Mouse (Mus musculus): ENCODE results near the gene Mlxipl. TPM values are rescaled to one million over a fixed set of nuclear protein-coding genes. Genes with fewer than 3 reads are reported as not detected.

Gene Mlxipl
- polyA plus RNA-seq, 1 experiment from 2014 or later, result 5.8 TPM

DNA sequence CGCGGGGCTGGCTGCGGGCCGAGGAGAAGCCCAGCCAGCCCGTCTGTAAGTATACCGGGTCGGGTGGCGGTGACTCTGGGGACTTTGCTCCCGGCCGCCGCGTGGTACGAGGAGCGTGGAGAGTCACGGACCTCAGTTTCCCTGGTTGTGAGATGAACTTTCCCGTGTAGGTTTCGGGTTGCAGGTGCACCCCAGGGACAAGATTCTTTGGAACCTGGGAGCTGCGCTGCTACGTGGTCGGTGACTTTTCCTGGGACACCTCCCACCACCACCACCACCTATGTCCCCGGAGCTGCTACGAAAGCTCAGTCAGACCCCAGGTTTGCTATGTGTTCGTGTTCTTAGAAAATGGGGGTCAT is 60.1 kb downstream of the Mlxipl start:
- under 1% methylated on average over 23 of the region's 23 CpGs for WGBS
- no peak for ATAC-seq (ENCODE audit: insufficient read depth, low FRiP score, low read depth)
- peak overlapping the region; percentile 90 for H3K9ac ChIP-seq
- H3K4me1 ChIP-seq, result peaks cover 6% of the 10 kb centered on the region; the same call in 1 of the 2 replicates
- H3K36me3 ChIP-seq, result peaks cover 15% of the 10 kb centered on the region
- H3K4me2 ChIP-seq, result peak overlapping the region; percentile 86
- peak overlapping the region; percentile 97 for H3K27ac ChIP-seq
- peak overlapping the region; percentile 85 for H3K4me3 ChIP-seq (replicated peaks)
- H3K27me3 ChIP-seq (replicated peaks), result no peaks in the 10 kb centered on the region
- no peaks in the 10 kb centered on the region for H3K9me3 ChIP-seq

DNA sequence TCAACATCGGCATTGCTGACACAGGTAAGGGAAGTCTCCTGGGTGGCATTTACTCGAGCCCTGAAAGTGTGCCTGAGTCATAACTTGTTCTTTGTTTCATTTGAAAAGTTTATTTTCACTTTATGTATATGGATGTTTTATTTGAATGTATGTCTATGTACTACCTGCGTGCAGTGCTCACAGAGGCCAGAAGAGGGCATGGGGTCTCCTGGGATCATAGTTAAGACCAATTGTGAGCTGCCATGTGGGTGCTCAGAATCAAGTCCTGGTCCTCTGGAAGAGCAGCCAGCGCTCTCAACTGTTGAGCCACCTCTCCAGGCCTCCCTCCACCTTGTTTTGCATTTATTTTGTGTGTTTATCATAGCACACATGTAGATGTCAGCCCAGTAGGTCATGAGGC is 66.8 kb downstream of the Mlxipl start:
- H3K9ac ChIP-seq, result no peak overlapping the region
- no peak overlapping the region for H3K4me2 ChIP-seq
- peaks cover 54% of the 10 kb centered on the region for H3K36me3 ChIP-seq
- no peaks in the 10 kb centered on the region for H3K4me1 ChIP-seq
- 93% methylated on average over 4 of the region's 4 CpGs for WGBS
- ATAC-seq (ENCODE audit: insufficient read depth, low FRiP score, low read depth), result no peak
- H3K27me3 ChIP-seq (replicated peaks), result no peaks in the 10 kb centered on the region
- H3K4me3 ChIP-seq (replicated peaks), result no peak overlapping the region
- no peak overlapping the region for H3K27ac ChIP-seq
- H3K9me3 ChIP-seq, result no peaks in the 10 kb centered on the region

DNA sequence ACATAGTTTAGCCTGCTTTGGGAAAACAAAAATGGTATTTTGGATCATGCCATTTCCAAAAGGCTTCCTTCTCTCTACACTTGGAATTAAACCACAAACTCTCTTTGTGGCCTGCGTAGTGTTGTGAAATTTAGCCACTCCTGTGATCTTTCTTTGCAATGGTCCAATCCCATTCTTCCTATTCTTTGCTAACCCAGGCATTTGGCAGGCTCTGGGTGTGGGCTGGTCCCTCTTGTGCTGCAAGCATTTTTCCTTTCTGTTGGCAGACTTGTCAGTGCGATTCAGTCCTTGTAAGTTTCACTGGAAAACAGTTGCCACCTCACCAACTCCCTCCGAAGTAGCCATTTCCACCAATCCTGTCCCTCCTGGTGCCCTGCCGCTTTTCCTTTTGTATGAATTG is 71.5 kb downstream of the Mlxipl start:
- no peak for ATAC-seq (ENCODE audit: insufficient read depth, low FRiP score, low read depth)
- no peaks in the 10 kb centered on the region for H3K4me1 ChIP-seq
- no peaks in the 10 kb centered on the region for H3K27me3 ChIP-seq (replicated peaks)
- H3K4me3 ChIP-seq (replicated peaks), result no peak overlapping the region
- H3K9ac ChIP-seq, result no peak overlapping the region
- peaks cover 37% of the 10 kb centered on the region for H3K36me3 ChIP-seq
- no peak overlapping the region for H3K4me2 ChIP-seq
- WGBS, result 90% methylated on average over 4 of the region's 4 CpGs
- H3K27ac ChIP-seq, result no peak overlapping the region
- no peaks in the 10 kb centered on the region for H3K9me3 ChIP-seq

DNA sequence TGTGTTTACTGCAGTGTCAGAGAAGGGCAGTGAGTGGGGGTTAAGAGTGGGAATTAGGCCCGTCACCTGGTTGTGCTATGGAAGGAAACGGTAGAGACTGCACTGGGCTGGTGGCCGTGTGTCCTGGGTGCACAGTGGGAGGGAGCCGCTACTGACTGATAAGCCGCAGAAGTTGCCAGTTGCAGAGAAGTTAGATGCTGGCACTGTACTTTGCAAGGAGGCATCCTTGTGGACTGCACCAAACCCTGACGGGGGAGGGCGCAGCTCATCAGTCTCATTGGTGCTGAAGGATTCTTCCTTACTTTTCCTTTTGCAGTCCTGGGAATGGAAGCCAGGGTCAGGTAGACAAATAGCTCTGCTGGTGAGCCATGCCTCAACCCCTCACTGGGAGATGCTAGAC is 72.0 kb downstream of the Mlxipl start:
- no peak overlapping the region for H3K4me3 ChIP-seq (replicated peaks)
- H3K27me3 ChIP-seq (replicated peaks), result no peaks in the 10 kb centered on the region
- H3K9me3 ChIP-seq, result no peaks in the 10 kb centered on the region
- no peaks in the 10 kb centered on the region for H3K4me1 ChIP-seq
- no peak overlapping the region for H3K27ac ChIP-seq
- 88% methylated on average over 7 of the region's 7 CpGs for WGBS
- H3K36me3 ChIP-seq, result peaks cover 33% of the 10 kb centered on the region
- no peak overlapping the region for H3K4me2 ChIP-seq
- no peak overlapping the region for H3K9ac ChIP-seq
- ATAC-seq (ENCODE audit: insufficient read depth, low FRiP score, low read depth), result no peak

DNA sequence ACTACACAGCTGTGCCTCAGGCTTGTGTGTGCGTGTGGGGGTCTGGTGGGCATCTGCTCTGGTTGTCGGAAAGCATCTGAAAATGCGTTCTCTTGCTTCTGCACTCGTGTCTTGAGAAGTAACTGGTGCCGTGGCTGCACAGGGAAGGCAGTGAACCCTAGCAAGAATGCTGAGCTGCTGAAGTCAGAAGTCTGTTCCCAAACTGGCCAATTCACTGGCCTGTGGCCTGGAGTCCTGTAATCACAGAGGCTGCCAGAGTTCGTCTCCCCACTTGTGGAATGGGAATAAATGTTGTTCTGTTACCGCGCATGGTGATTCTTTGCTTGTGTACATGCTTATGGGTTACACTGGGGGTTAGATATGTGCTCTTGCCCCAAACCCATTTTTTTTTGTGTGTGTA is 72.7 kb downstream of the Mlxipl start:
- Histone ChIP-seq H3K36me3 (peaks cover 26% of the 10 kb centered on the region), H3K27me3 (replicated peaks) (no peaks in the 10 kb centered on the region), H3K4me1 (no peaks in the 10 kb centered on the region), H3K9me3 (no peaks in the 10 kb centered on the region), H3K27ac (no peak overlapping the region), H3K4me3 (replicated peaks) (no peak overlapping the region), H3K9ac (no peak overlapping the region), H3K4me2 (no peak overlapping the region)
- no peak for ATAC-seq (ENCODE audit: insufficient read depth, low FRiP score, low read depth)
- 93% methylated on average over 8 of the region's 8 CpGs for WGBS

DNA sequence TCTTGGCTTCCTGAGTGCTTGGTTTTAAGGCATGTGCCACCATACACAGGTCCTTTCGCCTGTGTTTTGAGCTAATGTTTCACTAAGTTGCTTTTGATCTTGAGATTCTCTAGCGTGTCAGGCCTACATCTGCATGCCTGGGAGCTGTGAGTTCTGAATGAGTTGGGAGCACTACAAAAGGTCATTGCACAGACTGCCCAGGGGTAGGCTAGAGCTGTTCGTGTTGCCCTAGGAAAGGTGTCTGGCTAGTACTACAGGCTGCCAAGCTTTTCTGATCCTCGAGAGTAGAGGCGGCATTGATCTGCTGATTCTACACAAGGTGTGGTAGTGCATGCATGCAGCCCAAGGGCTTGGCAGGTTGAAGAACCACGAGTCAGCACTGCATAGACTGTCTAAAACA is 73.1 kb downstream of the Mlxipl start:
- H3K36me3 ChIP-seq, result peaks cover 26% of the 10 kb centered on the region
- H3K4me2 ChIP-seq, result no peak overlapping the region
- 74% methylated on average over 6 of the region's 6 CpGs for WGBS
- no peaks in the 10 kb centered on the region for H3K9me3 ChIP-seq
- H3K27ac ChIP-seq, result no peak overlapping the region
- no peak overlapping the region for H3K4me3 ChIP-seq (replicated peaks)
- no peaks in the 10 kb centered on the region for H3K27me3 ChIP-seq (replicated peaks)
- no peak overlapping the region for H3K9ac ChIP-seq
- no peak for ATAC-seq (ENCODE audit: insufficient read depth, low FRiP score, low read depth)
- peaks cover 1% of the 10 kb centered on the region; the same call in 1 of the 2 replicates for H3K4me1 ChIP-seq

DNA sequence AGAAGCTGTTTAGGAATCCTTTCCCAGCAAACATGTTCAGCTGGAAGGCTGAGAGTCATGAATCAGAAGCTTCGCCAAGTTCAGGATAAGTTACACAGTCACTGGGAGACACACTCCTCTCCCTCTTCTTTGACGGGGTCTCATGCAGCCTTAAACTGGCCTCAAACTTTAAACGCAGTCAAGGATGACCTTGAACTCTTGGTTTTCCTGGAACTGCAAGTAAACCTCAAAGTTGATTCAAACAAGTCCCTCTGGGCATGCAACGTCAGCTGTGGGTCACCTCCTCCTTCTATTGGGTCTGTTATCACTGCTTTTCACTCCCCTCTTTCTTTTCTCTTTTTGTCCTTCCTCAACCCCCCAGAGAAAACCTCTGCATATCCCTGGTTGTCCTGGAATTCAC is 77.2 kb downstream of the Mlxipl start:
- ATAC-seq (ENCODE audit: insufficient read depth, low FRiP score, low read depth), result no peak
- 77% methylated on average over 4 of the region's 4 CpGs for WGBS
- Histone ChIP-seq H3K4me1 (peaks cover 14% of the 10 kb centered on the region; the same call in 1 of the 2 replicates), H3K4me2 (no peak overlapping the region), H3K9me3 (no peaks in the 10 kb centered on the region), H3K27me3 (replicated peaks) (no peaks in the 10 kb centered on the region), H3K9ac (no peak overlapping the region), H3K27ac (no peak overlapping the region), H3K4me3 (replicated peaks) (no peak overlapping the region), H3K36me3 (peaks cover 13% of the 10 kb centered on the region)

DNA sequence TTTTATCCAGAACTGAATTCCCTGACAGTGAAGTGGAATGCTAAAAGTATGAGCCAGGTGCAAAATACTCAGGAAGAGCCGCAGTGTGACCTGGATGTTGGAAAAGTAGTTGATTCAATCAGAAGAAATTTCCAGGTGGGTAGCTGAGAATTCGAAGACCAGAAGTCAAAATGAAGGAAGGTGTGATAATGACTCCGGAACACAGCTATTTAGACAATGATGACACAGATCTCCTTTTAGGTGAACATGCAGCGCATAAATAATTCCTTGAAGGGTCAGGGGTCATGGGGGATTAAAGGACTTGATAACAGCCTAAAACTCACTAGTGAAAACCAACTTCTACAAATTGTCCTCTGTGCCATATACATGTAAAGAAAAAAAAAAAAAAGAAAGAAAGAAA is 77.8 kb downstream of the Mlxipl start:
- Histone ChIP-seq H3K9ac (no peak overlapping the region), H3K4me3 (replicated peaks) (no peak overlapping the region), H3K36me3 (peaks cover 8% of the 10 kb centered on the region; the same call in 1 of the 2 replicates), H3K27ac (peak overlapping the region; percentile 98), H3K27me3 (replicated peaks) (no peaks in the 10 kb centered on the region), H3K9me3 (no peaks in the 10 kb centered on the region), H3K4me2 (peak overlapping the region; percentile 70; the same call in 1 of the 2 replicates), H3K4me1 (peaks cover 14% of the 10 kb centered on the region; the same call in 1 of the 2 replicates)
- ATAC-seq (ENCODE audit: insufficient read depth, low FRiP score, low read depth), result no peak
- 90% methylated on average over 4 of the region's 4 CpGs for WGBS

DNA sequence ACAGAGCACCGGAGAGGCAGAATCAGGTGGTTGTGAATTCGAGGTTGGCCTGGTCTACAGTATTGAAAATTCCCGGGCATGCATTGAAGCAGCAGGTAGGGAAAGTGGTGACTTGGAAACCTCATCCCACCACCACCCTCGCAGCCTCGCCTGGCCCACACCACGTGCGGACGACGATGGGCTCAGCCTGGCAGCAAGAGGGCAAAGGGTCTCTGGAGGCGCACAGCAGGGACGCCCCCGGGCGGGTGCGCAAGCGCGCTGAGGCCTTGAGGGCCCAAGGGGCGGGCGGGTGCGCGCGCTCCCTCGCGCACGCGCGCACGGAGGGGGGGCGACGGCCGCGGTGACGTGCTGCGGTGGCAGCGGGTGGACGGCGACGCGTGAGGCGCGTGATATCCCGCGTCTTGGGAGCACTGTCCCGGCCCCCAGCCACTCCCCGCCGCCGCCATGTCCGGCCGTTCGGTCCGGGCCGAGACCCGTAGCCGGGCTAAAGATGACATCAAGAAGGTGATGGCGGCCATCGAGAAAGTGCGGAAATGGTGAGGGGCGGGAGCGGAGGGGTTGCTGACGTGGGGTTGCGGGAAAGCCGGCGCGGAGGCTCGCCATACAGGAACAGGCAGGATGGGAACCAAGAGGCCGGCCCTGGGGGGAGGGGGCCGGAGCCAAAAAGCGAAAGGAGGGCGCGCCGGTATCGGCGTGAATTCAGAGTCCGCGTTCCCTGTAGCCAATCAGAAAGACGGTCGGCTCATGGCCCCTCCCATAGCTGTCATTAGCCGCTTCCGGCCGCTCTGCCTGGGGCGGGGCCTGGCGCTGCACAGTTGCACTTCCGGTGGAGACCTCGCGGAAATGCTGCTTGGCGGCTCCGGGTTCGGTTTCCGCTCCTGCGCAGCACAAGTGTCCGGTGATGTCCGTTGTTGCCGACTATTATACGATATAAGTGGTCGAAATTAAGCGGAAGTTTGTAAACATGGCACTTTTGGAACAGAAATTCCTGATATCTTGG is 78.7 kb downstream of the Mlxipl start, which contains the start of gene Bcl7b:
Bcl7b (plus strand) TSS at position 221 of the 1,000 bp plus-strand sequence.
- Histone ChIP-seq H3K4me1 (peaks cover 14% of the 10 kb centered on the region; the same call in 1 of the 2 replicates), H3K36me3 (peaks cover 14% of the 10 kb centered on the region), H3K9ac (peak within 1 kb of the TSS; percentile 55), H3K4me2 (peak within 1 kb of the TSS; percentile 77), H3K27me3 (replicated peaks) (no peaks in the 10 kb centered on the region), H3K4me3 (replicated peaks) (peak within 1 kb of the TSS; percentile 66), H3K27ac (peak within 1 kb of the TSS; percentile 98), H3K9me3 (no peaks in the 10 kb centered on the region)
- ATAC-seq (ENCODE audit: insufficient read depth, low FRiP score, low read depth), result peak; percentile 97
- 2% methylated on average over 93 of the region's 95 CpGs for WGBS

DNA sequence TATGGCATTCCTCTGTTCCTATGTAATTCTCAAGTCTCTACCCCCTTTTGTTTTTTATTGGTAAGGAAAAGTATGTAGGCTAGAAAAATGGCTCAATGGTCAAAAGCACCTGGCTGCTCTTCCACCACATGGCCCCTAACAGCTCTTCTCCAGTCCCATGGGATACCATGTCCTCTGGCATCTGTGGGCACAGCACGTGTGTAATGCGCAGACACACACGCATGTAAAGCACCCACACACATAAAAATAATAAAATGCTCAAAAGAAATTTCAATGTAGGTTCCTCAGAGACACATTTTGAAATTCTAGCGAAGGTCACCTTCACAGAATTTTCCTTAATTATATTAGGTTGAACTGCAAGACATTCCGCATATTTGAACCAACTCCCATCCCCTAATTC is 79.8 kb downstream of the Mlxipl start:
- no peak overlapping the region for H3K9ac ChIP-seq
- H3K27ac ChIP-seq, result peak overlapping the region; percentile 81; the same call in 1 of the 2 replicates

DNA sequence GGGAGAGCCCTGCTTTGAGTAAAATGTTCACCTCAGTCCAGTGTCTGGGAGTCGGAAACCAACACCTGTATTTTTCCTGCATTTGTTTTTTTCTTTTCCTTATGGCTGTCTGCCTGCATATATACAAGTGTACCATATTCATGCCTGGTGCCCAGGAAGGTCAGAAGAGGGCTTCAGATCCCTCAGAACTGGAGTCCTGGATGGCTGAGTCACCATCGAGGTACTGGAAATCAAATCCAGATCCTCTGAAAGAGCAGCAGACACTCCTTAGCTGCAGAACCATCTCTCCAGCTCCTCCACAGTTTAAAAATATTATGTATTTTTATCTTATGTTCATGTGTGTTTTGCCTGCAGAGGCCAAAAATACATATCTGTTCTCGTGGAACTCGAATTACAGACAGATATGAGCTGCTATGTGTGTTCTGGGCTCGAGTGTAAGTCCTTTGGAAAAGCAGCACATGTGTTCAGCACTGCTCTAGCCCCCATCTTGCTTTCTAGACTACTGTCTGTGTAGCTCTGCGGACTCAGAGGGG is 82.1 kb downstream of the Mlxipl start:
- H3K9me3 ChIP-seq, result no peaks in the 10 kb centered on the region
- H3K27ac ChIP-seq, result no peak overlapping the region
- H3K27me3 ChIP-seq (replicated peaks), result no peaks in the 10 kb centered on the region
- no peak overlapping the region for H3K4me2 ChIP-seq
- ATAC-seq (ENCODE audit: insufficient read depth, low FRiP score, low read depth), result no peak
- H3K9ac ChIP-seq, result no peak overlapping the region
- whole genome bisulfite sequencing, result 92% methylated on average over 6 of the region's 6 CpGs
- peaks cover 14% of the 10 kb centered on the region; the same call in 1 of the 2 replicates for H3K4me1 ChIP-seq
- peaks cover 28% of the 10 kb centered on the region for H3K36me3 ChIP-seq
- no peak overlapping the region for H3K4me3 ChIP-seq (replicated peaks)

More for the DNA sequence above, 79.8 kb downstream of the Mlxipl start:
- Histone ChIP-seq H3K27me3 (replicated peaks) (no peaks in the 10 kb centered on the region), H3K4me1 (peaks cover 14% of the 10 kb centered on the region; the same call in 1 of the 2 replicates), H3K36me3 (peaks cover 16% of the 10 kb centered on the region), H3K4me3 (replicated peaks) (peak overlapping the region; percentile 66), H3K4me2 (peak overlapping the region; percentile 77), H3K9me3 (no peaks in the 10 kb centered on the region)
- WGBS, result 85% methylated on average over 5 of the region's 5 CpGs
- no peak for ATAC-seq (ENCODE audit: insufficient read depth, low FRiP score, low read depth)

DNA sequence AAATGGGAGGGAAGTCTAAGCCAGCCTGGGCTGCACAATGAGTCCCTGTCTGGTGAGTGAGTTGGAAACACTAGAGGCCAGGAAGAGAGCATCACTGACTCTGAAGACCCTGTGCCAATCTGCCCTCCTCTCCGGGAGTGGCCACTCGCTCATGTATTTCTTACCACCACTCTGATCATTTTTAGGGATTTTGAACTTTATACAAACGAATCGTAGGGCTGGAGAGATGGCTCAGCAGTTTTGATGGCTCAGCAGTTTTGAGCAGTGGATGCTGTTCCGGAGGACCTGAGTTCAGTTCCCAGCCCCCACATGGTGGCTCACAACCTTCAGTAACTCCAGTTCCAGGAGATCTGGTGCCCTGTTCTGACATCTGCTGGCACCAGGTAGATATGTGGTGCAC is 83.3 kb downstream of the Mlxipl start:
- WGBS, result 88% methylated on average over 5 of the region's 5 CpGs
- Histone ChIP-seq H3K36me3 (peaks cover 39% of the 10 kb centered on the region), H3K4me2 (no peak overlapping the region), H3K4me1 (peaks cover 11% of the 10 kb centered on the region; the same call in 1 of the 2 replicates), H3K27me3 (replicated peaks) (no peaks in the 10 kb centered on the region), H3K9me3 (no peaks in the 10 kb centered on the region), H3K9ac (no peak overlapping the region), H3K4me3 (replicated peaks) (no peak overlapping the region), H3K27ac (no peak overlapping the region)
- no peak for ATAC-seq (ENCODE audit: insufficient read depth, low FRiP score, low read depth)

Data from stomach, embryonic 15.5 days (tissue).